Mouse (Mus musculus): Measurements from ENCODE around the gene Sv2b. TPM values are rescaled to one million over a fixed set of nuclear protein-coding genes. Genes with fewer than 3 reads are reported as not detected.
"Not testable (repeated sequence)": the region's sequence is repeated elsewhere in the genome, so short reads cannot be mapped to it uniquely, and the experiment has no call there.

The Sv2b gene
- total and polyA plus RNA-seq, 2 experiments: under 0.01 TPM; not detected in 1

- H3K9ac ChIP-seq (ENCODE audit: low read depth, low read length): no peak overlapping the region
- H3K27ac ChIP-seq (replicated peaks; ENCODE audit: insufficient read depth, low read depth, low read length): no peak overlapping the region
- H3K4me1 ChIP-seq (ENCODE audit: control insufficient read depth, insufficient read depth, low read length): no peaks in the 10 kb centered on the region
- TF ChIP-seq POLR2A (IDR thresholded peaks at IDR 0.05; ENCODE audit: extremely low read depth, insufficient read depth, low read length): no peak
- no peak for TF ChIP-seq CTCF (IDR thresholded peaks at IDR 0.05; ENCODE audit: low read depth, low read length)
- H3K4me3 ChIP-seq (ENCODE audit: insufficient read depth, low read depth, low read length): no peak overlapping the region
- no peaks in the 10 kb centered on the region for H3K79me2 ChIP-seq (ENCODE audit: control insufficient read depth, insufficient read depth, low read length)
- H3K27me3 ChIP-seq (ENCODE audit: control insufficient read depth, insufficient read depth, low read length): peaks cover 2% of the 10 kb centered on the region; the same call in 1 of the 2 replicates
- H3K36me3 ChIP-seq (ENCODE audit: control insufficient read depth, insufficient read depth, low read length): no peaks in the 10 kb centered on the region
- no peak for DNase-seq (ENCODE audit: extremely low read depth, low read depth, low spot score)
- WGBS: 76% methylated on average over 3 of the region's 3 CpGs
Measured at GRCm38 (mm10) chr7:75332311-75332710, 23.2 kb upstream of the Sv2b start.

GRCm38 (mm10) chr7:75329740-75330142, 20.7 kb upstream of the Sv2b start:
- WGBS: 56% methylated on average over 3 of the region's 3 CpGs
- H3K36me3 ChIP-seq (ENCODE audit: control insufficient read depth, insufficient read depth, low read length): no peaks in the 10 kb centered on the region
- TF ChIP-seq CTCF (IDR thresholded peaks at IDR 0.05; ENCODE audit: low read depth, low read length) (no peak), POLR2A (IDR thresholded peaks at IDR 0.05; ENCODE audit: extremely low read depth, insufficient read depth, low read length) (no peak)
- peaks cover 2% of the 10 kb centered on the region; the same call in 1 of the 2 replicates for H3K27me3 ChIP-seq (ENCODE audit: control insufficient read depth, insufficient read depth, low read length)
- H3K4me3 ChIP-seq (ENCODE audit: insufficient read depth, low read depth, low read length): no peak overlapping the region
- H3K27ac ChIP-seq (replicated peaks; ENCODE audit: insufficient read depth, low read depth, low read length): no peak overlapping the region
- H3K9ac ChIP-seq (ENCODE audit: low read depth, low read length): no peak overlapping the region
- H3K79me2 ChIP-seq (ENCODE audit: control insufficient read depth, insufficient read depth, low read length): no peaks in the 10 kb centered on the region
- H3K4me1 ChIP-seq (ENCODE audit: control insufficient read depth, insufficient read depth, low read length): no peaks in the 10 kb centered on the region
- DNase-seq (ENCODE audit: extremely low read depth, low read depth, low spot score): no peak

GRCm38 (mm10) chr7:75328721-75329362, 19.8 kb upstream of the Sv2b start:
- no peaks in the 10 kb centered on the region for H3K79me2 ChIP-seq (ENCODE audit: control insufficient read depth, insufficient read depth, low read length)
- TF ChIP-seq POLR2A (IDR thresholded peaks at IDR 0.05; ENCODE audit: extremely low read depth, insufficient read depth, low read length) (no peak), CTCF (IDR thresholded peaks at IDR 0.05; ENCODE audit: low read depth, low read length) (no peak)
- no peaks in the 10 kb centered on the region for H3K36me3 ChIP-seq (ENCODE audit: control insufficient read depth, insufficient read depth, low read length)
- no peak overlapping the region for H3K4me3 ChIP-seq (ENCODE audit: insufficient read depth, low read depth, low read length)
- no peak overlapping the region for H3K9ac ChIP-seq (ENCODE audit: low read depth, low read length)
- no peak for DNase-seq (ENCODE audit: extremely low read depth, low read depth, low spot score)
- H3K4me1 ChIP-seq (ENCODE audit: control insufficient read depth, insufficient read depth, low read length): no peaks in the 10 kb centered on the region
- 78% methylated on average over 3 of the region's 3 CpGs for WGBS
- H3K27ac ChIP-seq (replicated peaks; ENCODE audit: insufficient read depth, low read depth, low read length): no peak overlapping the region
- peaks cover 2% of the 10 kb centered on the region; the same call in 1 of the 2 replicates for H3K27me3 ChIP-seq (ENCODE audit: control insufficient read depth, insufficient read depth, low read length)

GRCm38 (mm10) chr7:75325273-75325672, 16.2 kb upstream of the Sv2b start:
- Histone ChIP-seq H3K4me3 (ENCODE audit: insufficient read depth, low read depth, low read length) (no peak overlapping the region), H3K9ac (ENCODE audit: low read depth, low read length) (no peak overlapping the region), H3K4me1 (ENCODE audit: control insufficient read depth, insufficient read depth, low read length) (no peaks in the 10 kb centered on the region), H3K79me2 (ENCODE audit: control insufficient read depth, insufficient read depth, low read length) (no peaks in the 10 kb centered on the region), H3K27me3 (ENCODE audit: control insufficient read depth, insufficient read depth, low read length) (no peaks in the 10 kb centered on the region; the same call in 1 of the 2 replicates), H3K27ac (replicated peaks; ENCODE audit: insufficient read depth, low read depth, low read length) (no peak overlapping the region), H3K36me3 (ENCODE audit: control insufficient read depth, insufficient read depth, low read length) (no peaks in the 10 kb centered on the region)
- DNase-seq (ENCODE audit: extremely low read depth, low read depth, low spot score): no peak
- TF ChIP-seq CTCF (IDR thresholded peaks at IDR 0.05; ENCODE audit: low read depth, low read length) (no peak), POLR2A (IDR thresholded peaks at IDR 0.05; ENCODE audit: extremely low read depth, insufficient read depth, low read length) (no peak)
- 81% methylated on average over 1 of the region's 1 CpGs for WGBS

- not testable (repeated sequence) for H3K4me3 ChIP-seq (ENCODE audit: insufficient read depth, low read depth, low read length); H3K36me3 ChIP-seq (ENCODE audit: control insufficient read depth, insufficient read depth, low read length); H3K79me2 ChIP-seq (ENCODE audit: control insufficient read depth, insufficient read depth, low read length); DNase-seq (ENCODE audit: extremely low read depth, low read depth, low spot score); H3K4me1 ChIP-seq (ENCODE audit: control insufficient read depth, insufficient read depth, low read length); H3K27ac ChIP-seq (replicated peaks; ENCODE audit: insufficient read depth, low read depth, low read length); H3K9ac ChIP-seq (ENCODE audit: low read depth, low read length); H3K27me3 ChIP-seq (ENCODE audit: control insufficient read depth, insufficient read depth, low read length)
- 86% methylated on average over 3 of the region's 3 CpGs for WGBS
Measured at GRCm38 (mm10) chr7:75322742-75323141, 13.7 kb upstream of the Sv2b start.

- no peak for TF ChIP-seq POLR2A (IDR thresholded peaks at IDR 0.05; ENCODE audit: extremely low read depth, insufficient read depth, low read length)
- TF ChIP-seq CTCF (IDR thresholded peaks at IDR 0.05; ENCODE audit: low read depth, low read length): no peak
- no peak overlapping the region for H3K27ac ChIP-seq (replicated peaks; ENCODE audit: insufficient read depth, low read depth, low read length)
- H3K36me3 ChIP-seq (ENCODE audit: control insufficient read depth, insufficient read depth, low read length): no peaks in the 10 kb centered on the region
- H3K4me1 ChIP-seq (ENCODE audit: control insufficient read depth, insufficient read depth, low read length): no peaks in the 10 kb centered on the region
- H3K79me2 ChIP-seq (ENCODE audit: control insufficient read depth, insufficient read depth, low read length): no peaks in the 10 kb centered on the region
- no peak for DNase-seq (ENCODE audit: extremely low read depth, low read depth, low spot score)
- H3K27me3 ChIP-seq (ENCODE audit: control insufficient read depth, insufficient read depth, low read length): no peaks in the 10 kb centered on the region
- H3K9ac ChIP-seq (ENCODE audit: low read depth, low read length): no peak overlapping the region
- H3K4me3 ChIP-seq (ENCODE audit: insufficient read depth, low read depth, low read length): no peak overlapping the region
Measured at GRCm38 (mm10) chr7:75320009-75320408, 10.9 kb upstream of the Sv2b start.

Measured in liver, adult 2 months (tissue).